Mouse (Mus musculus) myocyte (in vitro differentiated cells): ENCODE measurements around the gene Rasal3. TPM values are rescaled to one million over a fixed set of nuclear protein-coding genes. Genes with fewer than 3 reads are reported as not detected.

Source experiments
- H3K27me3 ChIP-seq: one replicate; pipeline ENCODE4 v1.6.1; 2011; ENCODE audit not compliant: control insufficient read depth, insufficient read depth, insufficient read length
- H3K36me3 ChIP-seq: one replicate; pipeline ENCODE4 v1.6.1; 2011; ENCODE audit not compliant: control insufficient read depth, insufficient read depth
- H3K4me2 ChIP-seq: one replicate; pipeline ENCODE4 v1.6.1; 2011; ENCODE audit warnings: low read depth, control low read depth
- H3K4me3 ChIP-seq: one replicate; pipeline ENCODE4 v1.5.1; 2011; ENCODE audit warnings: mild to moderate bottlenecking, control low read depth, moderate library complexity
- H3K79me2 ChIP-seq: one replicate; pipeline ENCODE4 v1.6.1; 2011; ENCODE audit not compliant: control insufficient read depth, insufficient read depth
- H3ac ChIP-seq: one replicate; pipeline ENCODE4 v1.6.1; 2011; ENCODE audit not compliant: control insufficient read depth, insufficient read length
- CEBPB ChIP-seq: IDR thresholded peaks from 2 replicates; pipeline ENCODE4 v1.6.1; 2011; ENCODE audit warnings: mild to moderate bottlenecking, moderate library complexity; ENCODE audit not compliant: poor library complexity, insufficient read depth, severe bottlenecking
- E2F4 ChIP-seq: IDR thresholded peaks from one replicate; pipeline ENCODE4 v1.6.1; 2011; ENCODE audit warnings: mild to moderate bottlenecking, control low read depth, moderate library complexity; ENCODE audit not compliant: insufficient read depth
- MAX ChIP-seq: IDR thresholded peaks from one replicate; pipeline ENCODE4 v1.6.1; 2011; ENCODE audit warnings: low read depth, mild to moderate bottlenecking, control low read depth
- MYOD1 ChIP-seq, 3 experiments: IDR thresholded peaks; one replicate each; pipeline ENCODE4 v1.6.1; 2011; ENCODE audit warnings: control low read depth in 2 of 3, low read depth in 2 of 3, mild to moderate bottlenecking in 2 of 3, moderate library complexity in 1 of 3; ENCODE audit not compliant: insufficient read length in 2 of 3, control insufficient read depth in 1 of 3
- MYOG ChIP-seq, 3 experiments: IDR thresholded peaks; one replicate each; pipeline ENCODE4 v1.6.1; 2011; ENCODE audit warnings: control low read depth in 2 of 3, low read depth in 2 of 3, mild to moderate bottlenecking in 2 of 3; ENCODE audit not compliant: insufficient read length in 2 of 3, control insufficient read depth in 1 of 3, insufficient read depth in 1 of 3
- POLR2A ChIP-seq: IDR thresholded peaks from one replicate; pipeline ENCODE4 v1.6.1; 2011; ENCODE audit warnings: low read depth, mild to moderate bottlenecking, control low read depth, moderate library complexity; ENCODE audit not compliant: insufficient read length
- POLR2AphosphoS2 ChIP-seq: IDR thresholded peaks from one replicate; pipeline ENCODE4 v1.6.1; 2011; ENCODE audit warnings: low read depth, control low read depth; ENCODE audit not compliant: insufficient read length
- REST ChIP-seq: IDR thresholded peaks from one replicate; pipeline ENCODE4 v1.6.1; 2011; ENCODE audit warnings: mild to moderate bottlenecking, control low read depth, moderate library complexity; ENCODE audit not compliant: insufficient read depth, insufficient read length
- SRF ChIP-seq: IDR thresholded peaks from one replicate; pipeline ENCODE4 v1.6.1; 2011; ENCODE audit warnings: low read depth; ENCODE audit not compliant: control insufficient read depth, insufficient read length
- TCF12 ChIP-seq: IDR thresholded peaks from one replicate; pipeline ENCODE4 v1.6.1; 2011; ENCODE audit warnings: mild to moderate bottlenecking, control low read depth; ENCODE audit not compliant: poor library complexity, insufficient read depth, severe bottlenecking
- TCF3 ChIP-seq: IDR thresholded peaks from one replicate; pipeline ENCODE4 v1.6.1; 2011; ENCODE audit warnings: low read depth, control low read depth; ENCODE audit not compliant: insufficient read length
- USF1 ChIP-seq: IDR thresholded peaks from one replicate; pipeline ENCODE4 v1.6.1; 2011; ENCODE audit warnings: low read depth, mild to moderate bottlenecking, control low read depth, moderate library complexity
- polyA plus RNA-seq: library from polyadenylated mRNA; unstranded; fragments of >200 nt; fragmentation: generic; extraction: Trizol; gene quantifications from one replicate; pipeline ENCODE4 v1.2.1, GENCODE M21; 2012; ENCODE audit warnings: missing spikeins

Gene Rasal3
- polyA plus RNA-seq = not detected

DNA sequence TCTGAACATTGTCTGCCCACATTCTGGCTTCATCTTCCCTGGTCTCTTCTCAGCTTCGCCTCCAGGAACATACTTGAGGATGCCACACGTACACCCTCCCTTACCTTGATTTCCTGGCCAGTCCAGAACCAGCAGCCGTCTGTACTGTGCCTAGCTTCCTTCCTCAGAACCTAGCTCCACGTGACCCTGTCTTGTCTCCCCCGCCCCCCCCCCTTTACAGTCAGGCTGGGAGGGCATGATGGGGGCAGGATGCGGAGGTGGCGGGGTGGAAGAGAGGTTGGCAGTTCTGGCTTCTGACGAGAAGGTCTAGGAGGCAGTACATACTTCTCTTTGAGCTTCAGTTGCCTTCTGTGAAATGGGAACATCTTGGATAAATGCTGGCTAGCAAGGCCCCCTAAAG lies at the start of gene Rasal3:
Gene Rasal3, minus strand, starts transcription at position 167 of the 400 bp plus-strand sequence.
- Histone ChIP-seq H3K27me3 (peaks cover 9% of the 10 kb centered on the region), H3ac (no peak within 1 kb of the TSS), H3K36me3 (no peaks in the 10 kb centered on the region), H3K79me2 (no peaks in the 10 kb centered on the region), H3K4me3 (no peak within 1 kb of the TSS), H3K4me2 (no peak within 1 kb of the TSS)
- TF ChIP-seq POLR2AphosphoS2 (no peak), MYOD1 (IDR thresholded peaks at IDR 0.05; ENCODE audit: control insufficient read depth in 1 of 3, insufficient read length in 2 of 3, low read depth in 2 of 3) (no peak), TCF3 (no peak), SRF (no peak)

DNA sequence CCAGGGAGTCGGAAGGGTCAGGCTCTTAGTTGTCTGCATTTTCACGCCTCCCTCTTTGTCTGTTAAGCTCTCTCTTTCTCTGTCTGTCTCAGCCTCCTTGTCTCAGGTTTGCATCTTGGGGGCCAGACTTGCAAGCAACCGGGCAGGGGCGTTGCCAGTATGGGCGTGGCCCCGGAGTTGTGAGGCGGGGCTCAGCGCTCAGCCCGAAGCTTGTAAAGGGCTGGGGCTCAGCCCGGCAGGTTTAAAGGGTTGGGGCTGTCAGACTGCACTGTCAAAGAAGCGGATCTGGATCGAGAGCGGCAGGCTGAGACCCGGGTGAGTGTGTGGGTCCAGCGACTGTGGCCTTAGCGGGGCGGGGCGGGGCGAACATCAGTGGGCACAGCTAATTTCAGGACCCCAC lies 49.1 kb upstream of the Rasal3 start, which contains the start of gene Cyp4f39:
Gene Cyp4f39, plus strand, starts transcription at position 242 of the 400 bp plus-strand sequence.
- peaks cover 19% of the 10 kb centered on the region for H3K27me3 ChIP-seq
- H3K36me3 ChIP-seq = no peaks in the 10 kb centered on the region
- no peak within 1 kb of the TSS for H3K4me2 ChIP-seq
- TF ChIP-seq POLR2A (no peak), TCF3 (no peak), E2F4 (no peak)
- no peak within 1 kb of the TSS for H3K4me3 ChIP-seq
- no peak within 1 kb of the TSS for H3ac ChIP-seq
- H3K79me2 ChIP-seq = no peaks in the 10 kb centered on the region

DNA sequence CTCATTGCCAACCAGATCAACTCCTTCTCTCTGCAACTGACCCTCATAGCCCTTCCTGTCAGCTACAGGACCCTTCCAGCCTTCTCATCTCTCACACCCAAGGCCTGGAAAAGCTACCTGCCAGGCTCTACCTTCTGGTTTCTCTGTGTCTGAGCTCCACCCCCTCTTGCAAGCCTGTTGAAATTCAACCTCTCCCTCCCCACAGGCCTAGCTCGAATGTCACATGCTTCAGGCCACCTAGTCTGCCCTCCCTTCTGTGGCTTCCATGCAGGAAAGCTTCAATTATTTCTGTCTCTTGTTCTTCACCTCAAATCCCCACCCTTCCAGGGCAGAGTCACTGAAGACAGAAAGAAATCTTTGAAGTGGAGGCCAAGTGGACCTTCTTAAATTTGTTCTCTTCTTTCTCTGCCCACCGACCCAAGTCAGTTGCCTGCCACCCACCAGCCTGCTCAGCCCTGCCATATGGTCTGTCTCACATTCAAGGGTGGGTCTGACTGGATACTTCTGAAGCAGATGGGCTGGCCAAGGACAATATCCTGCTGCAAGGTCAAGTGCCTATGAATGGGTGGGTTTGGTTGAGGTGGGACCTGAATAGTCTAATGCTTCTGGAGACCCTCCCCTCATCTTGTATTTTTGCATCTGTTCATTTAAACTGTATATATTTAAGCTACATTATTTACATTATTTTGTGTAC lies 47.6 kb upstream of the Rasal3 start:
- peaks cover 19% of the 10 kb centered on the region for H3K27me3 ChIP-seq
- no peak overlapping the region for H3ac ChIP-seq

DNA sequence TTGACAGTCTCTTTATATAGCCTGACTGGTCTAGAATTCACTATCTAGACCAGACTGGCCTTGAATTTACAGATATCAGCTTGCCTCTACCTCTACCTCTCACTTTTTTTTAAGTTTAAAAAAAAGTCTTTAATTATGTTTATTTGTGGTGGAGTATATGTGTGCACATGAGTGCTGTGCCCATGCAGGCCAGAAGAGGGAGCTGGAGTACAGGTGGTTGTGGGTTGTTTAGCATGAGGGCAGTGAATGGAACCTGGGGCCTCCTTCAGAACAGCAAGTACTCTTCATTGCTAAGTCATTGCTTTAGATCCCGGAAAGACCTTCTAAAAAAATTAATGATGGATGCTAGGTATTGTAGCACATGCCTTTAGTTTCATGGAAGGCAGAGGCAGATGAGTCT lies 45.7 kb upstream of the Rasal3 start:
- Histone ChIP-seq H3K27me3 (peaks cover 22% of the 10 kb centered on the region), H3K4me2 (no peak overlapping the region), H3K4me3 (no peak overlapping the region), H3K79me2 (no peaks in the 10 kb centered on the region), H3ac (no peak overlapping the region), H3K36me3 (no peaks in the 10 kb centered on the region)
- TF ChIP-seq POLR2A = no peak
- TF ChIP-seq REST = no peak
- TF ChIP-seq TCF12 = no peak
- TF ChIP-seq MYOD1 (IDR thresholded peaks at IDR 0.05; ENCODE audit: control insufficient read depth in 1 of 3, insufficient read length in 2 of 3, low read depth in 2 of 3) = no peak
- TF ChIP-seq POLR2AphosphoS2 = no peak
- no peak for TF ChIP-seq TCF3

More for the DNA sequence above, 47.6 kb upstream of the Rasal3 start:
- no peak overlapping the region for H3K4me2 ChIP-seq
- no peaks in the 10 kb centered on the region for H3K79me2 ChIP-seq
- TF ChIP-seq TCF3 = no peak
- no peaks in the 10 kb centered on the region for H3K36me3 ChIP-seq
- no peak overlapping the region for H3K4me3 ChIP-seq

DNA sequence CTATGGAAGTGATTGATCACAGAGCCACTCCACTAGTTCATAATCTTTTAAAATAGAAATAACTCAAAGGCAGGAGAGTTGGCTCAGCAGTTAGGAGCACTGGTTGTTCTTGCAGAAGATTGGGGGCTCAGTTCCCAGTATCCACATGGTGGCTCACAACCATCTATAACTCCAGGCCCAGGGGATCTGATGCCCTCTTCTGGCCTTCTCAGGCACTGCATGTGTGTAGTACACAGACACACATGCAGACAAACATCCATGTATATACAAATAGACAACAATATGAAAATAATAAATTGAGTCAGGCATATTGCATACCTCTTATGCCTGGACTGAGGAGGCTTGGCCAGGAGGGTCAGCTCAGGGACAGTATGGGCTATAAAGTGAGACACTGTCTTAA lies 43.8 kb upstream of the Rasal3 start:
- H3K27me3 ChIP-seq = peaks cover 19% of the 10 kb centered on the region

DNA sequence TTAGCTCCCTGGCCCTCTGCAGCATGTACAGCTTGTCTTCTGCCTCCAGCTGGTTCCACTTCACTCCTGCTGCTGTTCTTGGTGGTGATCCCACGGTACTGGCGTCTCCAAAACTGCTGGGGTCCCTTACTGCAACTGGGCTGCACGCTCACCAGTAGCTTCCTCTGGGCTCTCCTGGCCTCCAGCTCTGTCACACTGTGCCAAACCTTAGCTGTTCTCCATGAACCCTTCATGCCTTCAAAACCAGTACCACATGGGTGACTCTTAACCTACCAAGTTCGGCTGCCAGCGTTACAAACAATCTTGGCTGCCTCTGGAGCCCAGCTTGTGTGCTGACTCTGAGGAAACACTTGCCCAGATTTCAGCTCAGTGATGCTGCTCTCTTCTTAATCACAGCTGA lies 41.6 kb upstream of the Rasal3 start:
- Histone ChIP-seq H3K27me3 (peaks cover 15% of the 10 kb centered on the region), H3K79me2 (no peaks in the 10 kb centered on the region), H3K4me2 (no peak overlapping the region), H3ac (no peak overlapping the region), H3K4me3 (no peak overlapping the region), H3K36me3 (no peaks in the 10 kb centered on the region)
- TF ChIP-seq MYOD1 (IDR thresholded peaks at IDR 0.05; ENCODE audit: control insufficient read depth in 1 of 3, insufficient read length in 2 of 3, low read depth in 2 of 3) = no peak
- no peak for TF ChIP-seq SRF
- no peak for TF ChIP-seq USF1
- no peak for TF ChIP-seq POLR2AphosphoS2
- TF ChIP-seq MYOG (IDR thresholded peaks at IDR 0.05; ENCODE audit: control insufficient read depth in 1 of 3, insufficient read depth in 1 of 3, insufficient read length in 2 of 3, low read depth in 2 of 3) = no peak
- TF ChIP-seq CEBPB = no peak
- TF ChIP-seq TCF3 = no peak
- no peak for TF ChIP-seq POLR2A
- TF ChIP-seq TCF12 = no peak
- TF ChIP-seq E2F4 = no peak
- no peak for TF ChIP-seq REST
- TF ChIP-seq MAX = no peak

More for the DNA sequence above, 43.8 kb upstream of the Rasal3 start:
- Histone ChIP-seq H3K4me3 (no peak overlapping the region), H3ac (no peak overlapping the region), H3K36me3 (no peaks in the 10 kb centered on the region), H3K4me2 (no peak overlapping the region), H3K79me2 (no peaks in the 10 kb centered on the region)
- TF ChIP-seq REST (no peak), E2F4 (no peak), USF1 (no peak), TCF3 (no peak), MAX (no peak), MYOD1 (IDR thresholded peaks at IDR 0.05; ENCODE audit: control insufficient read depth in 1 of 3, insufficient read length in 2 of 3, low read depth in 2 of 3) (no peak), MYOG (IDR thresholded peaks at IDR 0.05; ENCODE audit: control insufficient read depth in 1 of 3, insufficient read depth in 1 of 3, insufficient read length in 2 of 3, low read depth in 2 of 3) (no peak), POLR2AphosphoS2 (no peak), TCF12 (no peak), SRF (no peak), POLR2A (no peak), CEBPB (no peak)
